Mouse (Mus musculus): Measurements from ENCODE around the gene Ccdc54. TPM values are rescaled to one million over a fixed set of nuclear protein-coding genes. Genes with fewer than 3 reads are reported as not detected.

Gene Ccdc54
- total and polyA plus RNA-seq, 2 experiments from 2014 or later = not detected

DNA sequence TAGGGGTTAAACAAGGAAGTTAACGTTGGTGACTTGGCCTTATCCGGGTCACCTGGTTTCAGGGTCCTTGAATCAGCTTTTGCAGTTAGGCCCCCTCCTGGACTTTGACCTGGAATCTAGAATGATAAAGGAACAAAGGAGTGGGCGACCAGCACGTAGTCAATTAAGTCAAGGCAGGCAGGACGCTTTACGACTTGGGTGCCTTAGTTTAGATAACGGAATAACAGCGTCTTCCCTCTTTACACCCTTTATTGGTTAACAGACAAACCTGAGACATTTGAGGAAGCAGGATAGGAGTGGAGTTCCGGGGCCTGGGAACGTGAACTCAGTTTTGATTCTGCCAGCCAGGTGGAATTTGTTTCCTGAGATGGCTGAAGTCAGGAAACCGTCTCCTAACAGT lies 13.9 kb upstream of the Ccdc54 start:
- no peak for ATAC-seq (ENCODE audit: insufficient read depth, low read depth)
- H3K4me3 ChIP-seq (ENCODE audit: low read depth, low read length) = no peak overlapping the region
- no peaks in the 10 kb centered on the region for H3K9me3 ChIP-seq (replicated peaks; ENCODE audit: control insufficient read depth, low read length)
- WGBS = 44% methylated on average over 11 of the region's 11 CpGs
- no peaks in the 10 kb centered on the region for H3K4me1 ChIP-seq (ENCODE audit: control insufficient read depth, insufficient read depth)
- H3K27ac ChIP-seq (ENCODE audit: low read depth) = no peak overlapping the region
- no peak for DNase-seq (ENCODE audit: low spot score)
- H3K36me3 ChIP-seq (replicated peaks; ENCODE audit: control insufficient read depth, insufficient read depth, low read length) = no peaks in the 10 kb centered on the region
- H3K27me3 ChIP-seq (ENCODE audit: control insufficient read depth, insufficient read depth, low read length) = no peaks in the 10 kb centered on the region
- no peak overlapping the region for H3K9ac ChIP-seq (replicated peaks; ENCODE audit: low read depth, low read length)
- TF ChIP-seq EP300 (IDR thresholded peaks at IDR 0.05; ENCODE audit: low read depth) (no peak), CTCF (IDR thresholded peaks at IDR 0.05; ENCODE audit: low read depth) (no peak)
- H3K4me2 ChIP-seq (ENCODE audit: low read depth, low read length) = no peak overlapping the region

DNA sequence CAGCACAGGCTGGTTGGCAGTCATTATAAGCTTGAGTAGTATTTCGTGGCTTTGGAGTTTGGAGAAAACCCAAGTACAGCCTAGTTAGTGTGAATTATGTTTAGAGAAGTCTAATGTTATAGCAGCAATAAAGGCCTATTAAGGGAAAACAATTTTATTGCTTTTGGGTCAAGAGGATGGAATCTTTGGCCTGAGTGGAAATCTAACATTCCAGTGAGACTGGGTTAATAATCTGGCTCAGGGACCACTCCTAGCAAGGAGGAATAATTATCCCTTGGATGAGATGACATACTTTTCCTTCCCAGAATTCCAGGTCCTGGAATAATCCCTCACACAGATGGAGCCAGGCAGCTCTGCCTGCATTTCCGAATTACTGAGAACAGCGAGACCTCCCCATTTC lies 11.0 kb upstream of the Ccdc54 start:
- Histone ChIP-seq H3K4me3 (ENCODE audit: low read depth, low read length) (no peak overlapping the region), H3K4me1 (ENCODE audit: control insufficient read depth, insufficient read depth) (no peaks in the 10 kb centered on the region), H3K27ac (ENCODE audit: low read depth) (no peak overlapping the region), H3K27me3 (ENCODE audit: control insufficient read depth, insufficient read depth, low read length) (no peaks in the 10 kb centered on the region), H3K9ac (replicated peaks; ENCODE audit: low read depth, low read length) (no peak overlapping the region), H3K36me3 (replicated peaks; ENCODE audit: control insufficient read depth, insufficient read depth, low read length) (no peaks in the 10 kb centered on the region), H3K9me3 (replicated peaks; ENCODE audit: control insufficient read depth, low read length) (no peaks in the 10 kb centered on the region), H3K4me2 (ENCODE audit: low read depth, low read length) (no peak overlapping the region)
- WGBS = 58% methylated on average over 3 of the region's 3 CpGs
- ATAC-seq (ENCODE audit: insufficient read depth, low read depth) (no peak), DNase-seq (ENCODE audit: low spot score) (no peak)
- TF ChIP-seq CTCF (IDR thresholded peaks at IDR 0.05; ENCODE audit: low read depth) = no peak
- no peak for TF ChIP-seq EP300 (IDR thresholded peaks at IDR 0.05; ENCODE audit: low read depth)

DNA sequence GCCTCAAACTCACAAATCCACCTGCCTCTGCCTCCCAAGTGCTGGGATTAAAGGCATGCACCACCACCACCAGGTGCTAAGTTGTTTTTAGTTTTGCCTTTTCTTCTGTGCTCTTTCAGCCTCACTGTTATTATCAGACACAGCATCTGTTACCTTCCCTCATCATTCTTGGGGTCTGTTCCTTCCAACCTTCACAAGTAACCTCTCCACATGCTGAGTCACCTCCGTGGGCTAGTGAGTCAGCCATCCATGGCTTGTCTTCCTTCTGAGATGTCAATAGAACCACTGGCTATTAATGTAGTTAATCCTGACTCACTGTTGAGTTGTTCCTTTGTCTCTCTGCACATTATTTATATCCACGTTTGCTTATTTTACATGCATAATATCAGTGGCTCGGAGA lies 9.7 kb upstream of the Ccdc54 start:
- Histone ChIP-seq H3K9me3 (replicated peaks; ENCODE audit: control insufficient read depth, low read length) (no peaks in the 10 kb centered on the region), H3K4me3 (ENCODE audit: low read depth, low read length) (no peak overlapping the region), H3K27ac (ENCODE audit: low read depth) (no peak overlapping the region), H3K27me3 (ENCODE audit: control insufficient read depth, insufficient read depth, low read length) (no peaks in the 10 kb centered on the region), H3K9ac (replicated peaks; ENCODE audit: low read depth, low read length) (no peak overlapping the region), H3K36me3 (replicated peaks; ENCODE audit: control insufficient read depth, insufficient read depth, low read length) (no peaks in the 10 kb centered on the region), H3K4me1 (ENCODE audit: control insufficient read depth, insufficient read depth) (no peaks in the 10 kb centered on the region), H3K4me2 (ENCODE audit: low read depth, low read length) (no peak overlapping the region)
- no peak for DNase-seq (ENCODE audit: low spot score)
- WGBS = 86% methylated on average over 3 of the region's 3 CpGs
- TF ChIP-seq EP300 (IDR thresholded peaks at IDR 0.05; ENCODE audit: low read depth) = no peak
- no peak for TF ChIP-seq CTCF (IDR thresholded peaks at IDR 0.05; ENCODE audit: low read depth)
- ATAC-seq (ENCODE audit: insufficient read depth, low read depth) = no peak

DNA sequence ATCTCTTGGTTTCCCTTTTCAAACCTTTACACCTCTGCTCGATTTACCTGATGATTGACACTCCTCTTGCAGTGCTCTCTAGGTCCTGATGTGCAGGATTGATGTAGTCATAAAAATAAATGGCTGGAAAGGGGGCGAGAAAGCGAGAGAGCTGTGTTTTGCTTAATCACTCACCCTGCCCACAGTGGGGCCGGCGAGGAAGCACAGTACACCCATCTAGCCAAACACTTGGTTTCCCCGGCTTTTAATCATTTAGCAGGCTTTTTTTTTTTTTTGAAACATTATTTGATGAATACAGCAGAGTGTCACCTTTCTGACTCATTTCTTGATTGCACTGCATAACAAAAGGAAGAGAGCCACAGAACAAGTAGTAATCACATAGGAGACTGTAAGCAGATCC lies 5.7 kb upstream of the Ccdc54 start:
- DNase-seq (ENCODE audit: low spot score) = no peak
- no peak for ATAC-seq (ENCODE audit: insufficient read depth, low read depth)
- no peak overlapping the region for H3K9ac ChIP-seq (replicated peaks; ENCODE audit: low read depth, low read length)
- WGBS = 63% methylated on average over 6 of the region's 6 CpGs
- TF ChIP-seq CTCF (IDR thresholded peaks at IDR 0.05; ENCODE audit: low read depth) (no peak), EP300 (IDR thresholded peaks at IDR 0.05; ENCODE audit: low read depth) (no peak)
- H3K4me1 ChIP-seq (ENCODE audit: control insufficient read depth, insufficient read depth) = no peaks in the 10 kb centered on the region
- no peak overlapping the region for H3K4me2 ChIP-seq (ENCODE audit: low read depth, low read length)
- H3K27me3 ChIP-seq (ENCODE audit: control insufficient read depth, insufficient read depth, low read length) = no peaks in the 10 kb centered on the region
- no peak overlapping the region for H3K4me3 ChIP-seq (ENCODE audit: low read depth, low read length)
- H3K36me3 ChIP-seq (replicated peaks; ENCODE audit: control insufficient read depth, insufficient read depth, low read length) = no peaks in the 10 kb centered on the region
- no peak overlapping the region for H3K27ac ChIP-seq (ENCODE audit: low read depth)
- H3K9me3 ChIP-seq (replicated peaks; ENCODE audit: control insufficient read depth, low read length) = no peaks in the 10 kb centered on the region

DNA sequence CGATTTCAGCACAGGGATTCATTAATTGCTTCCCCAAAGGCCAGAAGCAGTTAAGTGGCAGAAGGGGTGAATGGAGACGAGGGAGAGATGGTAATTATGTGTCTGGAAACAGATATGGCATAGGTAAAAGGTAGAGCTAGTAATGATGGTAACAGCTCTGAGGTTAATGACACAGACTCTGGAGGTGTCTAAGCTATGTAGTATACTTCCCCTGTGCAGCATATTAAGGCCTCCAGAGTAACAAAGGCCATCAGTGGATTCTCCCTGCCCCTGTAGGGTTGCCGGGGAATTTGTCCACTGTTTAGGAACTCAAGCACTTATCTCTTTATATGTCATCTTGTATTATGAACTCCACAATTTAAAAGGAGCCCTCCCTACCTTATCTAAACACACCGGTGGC lies 5.2 kb upstream of the Ccdc54 start:
- Histone ChIP-seq H3K9me3 (replicated peaks; ENCODE audit: control insufficient read depth, low read length) (no peaks in the 10 kb centered on the region), H3K36me3 (replicated peaks; ENCODE audit: control insufficient read depth, insufficient read depth, low read length) (no peaks in the 10 kb centered on the region), H3K4me1 (ENCODE audit: control insufficient read depth, insufficient read depth) (no peaks in the 10 kb centered on the region), H3K9ac (replicated peaks; ENCODE audit: low read depth, low read length) (no peak overlapping the region), H3K27me3 (ENCODE audit: control insufficient read depth, insufficient read depth, low read length) (no peaks in the 10 kb centered on the region), H3K4me3 (ENCODE audit: low read depth, low read length) (no peak overlapping the region), H3K27ac (ENCODE audit: low read depth) (no peak overlapping the region), H3K4me2 (ENCODE audit: low read depth, low read length) (no peak overlapping the region)
- ATAC-seq (ENCODE audit: insufficient read depth, low read depth) (no peak), DNase-seq (ENCODE audit: low spot score) (no peak)
- 52% methylated on average over 4 of the region's 4 CpGs for WGBS
- no peak for TF ChIP-seq CTCF (IDR thresholded peaks at IDR 0.05; ENCODE audit: low read depth)

DNA sequence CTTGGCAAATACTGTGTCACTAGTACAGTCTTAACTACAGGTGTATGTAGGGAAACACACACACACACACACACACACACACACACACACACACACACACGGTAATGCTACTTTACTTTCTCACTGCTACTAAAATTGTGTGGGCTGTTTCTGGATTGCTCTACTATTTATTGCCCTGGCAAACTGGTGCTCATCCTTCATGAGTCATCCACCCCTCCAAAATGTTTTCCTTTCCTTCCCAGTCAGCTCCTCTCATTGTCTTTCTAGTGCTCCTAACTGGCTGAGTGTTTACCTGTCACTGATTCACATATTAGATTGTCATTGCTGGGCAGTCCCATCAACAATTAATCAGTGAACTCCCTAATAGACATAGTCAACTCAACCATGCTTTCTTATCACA lies 3.9 kb upstream of the Ccdc54 start:
- ATAC-seq (ENCODE audit: insufficient read depth, low read depth) = no peak
- TF ChIP-seq CTCF (IDR thresholded peaks at IDR 0.05; ENCODE audit: low read depth) (no peak), EP300 (IDR thresholded peaks at IDR 0.05; ENCODE audit: low read depth) (no peak)
- no peaks in the 10 kb centered on the region for H3K36me3 ChIP-seq (replicated peaks; ENCODE audit: control insufficient read depth, insufficient read depth, low read length)
- DNase-seq (ENCODE audit: low spot score) = no peak
- H3K4me1 ChIP-seq (ENCODE audit: control insufficient read depth, insufficient read depth) = no peaks in the 10 kb centered on the region
- no peak overlapping the region for H3K4me3 ChIP-seq (ENCODE audit: low read depth, low read length)
- no peaks in the 10 kb centered on the region for H3K9me3 ChIP-seq (replicated peaks; ENCODE audit: control insufficient read depth, low read length)
- H3K4me2 ChIP-seq (ENCODE audit: low read depth, low read length) = no peak overlapping the region
- H3K9ac ChIP-seq (replicated peaks; ENCODE audit: low read depth, low read length) = no peak overlapping the region
- 85% methylated on average over 1 of the region's 1 CpGs for WGBS
- H3K27ac ChIP-seq (ENCODE audit: low read depth) = no peak overlapping the region
- H3K27me3 ChIP-seq (ENCODE audit: control insufficient read depth, insufficient read depth, low read length) = no peaks in the 10 kb centered on the region

Measured in heart, postnatal 0 days (tissue).